Mouse (Mus musculus): ENCODE measurements around the gene Rasal3. TPM values are rescaled to one million over a fixed set of nuclear protein-coding genes. Genes with fewer than 3 reads are reported as not detected.
A peak's percentile ranks its signal among the peaks of the same experiment; 100 is the strongest.

Gene Rasal3
- polyA plus RNA-seq, 1 experiment from 2014 or later, result 0.20 TPM

DNA sequence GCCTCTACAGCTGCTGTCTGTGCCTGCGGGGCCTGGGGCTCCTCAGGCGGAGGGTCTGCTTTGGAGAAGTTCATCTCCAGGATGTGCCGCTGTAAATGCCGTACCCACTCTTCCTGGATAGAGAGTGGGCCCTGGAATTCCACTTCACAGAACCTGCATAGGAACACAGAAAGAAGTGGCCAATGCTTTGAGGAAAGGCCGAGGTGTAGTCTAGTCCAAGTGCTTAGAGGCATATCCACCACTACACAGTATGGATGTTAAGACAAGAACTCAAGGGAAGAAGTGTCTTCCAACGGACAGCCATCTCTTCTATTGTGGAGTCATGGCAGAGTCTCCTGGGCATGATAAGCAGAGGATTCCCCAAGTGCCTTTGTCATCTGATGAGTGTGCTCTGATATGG is 48.4 kb downstream of the Rasal3 start:
- Histone ChIP-seq H3K27ac (ENCODE audit: low read depth, low read length) (no peak overlapping the region), H3K4me2 (replicated peaks; ENCODE audit: low read depth, low read length) (no peak overlapping the region), H3K4me1 (ENCODE audit: control insufficient read depth, insufficient read depth, low read length) (no peaks in the 10 kb centered on the region), H3K9ac (ENCODE audit: low read depth, low read length) (no peak overlapping the region), H3K4me3 (ENCODE audit: low read length) (no peak overlapping the region), H3K27me3 (ENCODE audit: control insufficient read depth, insufficient read depth, low read length) (no peaks in the 10 kb centered on the region), H3K36me3 (ENCODE audit: control insufficient read depth, insufficient read depth, low read length) (peaks cover 71% of the 10 kb centered on the region), H3K9me3 (ENCODE audit: control insufficient read depth, low read length) (no peaks in the 10 kb centered on the region)
- 91% methylated on average over 6 of the region's 6 CpGs for whole genome bisulfite sequencing
- ATAC-seq (ENCODE audit: low FRiP score, low TSS enrichment), result no peak

DNA sequence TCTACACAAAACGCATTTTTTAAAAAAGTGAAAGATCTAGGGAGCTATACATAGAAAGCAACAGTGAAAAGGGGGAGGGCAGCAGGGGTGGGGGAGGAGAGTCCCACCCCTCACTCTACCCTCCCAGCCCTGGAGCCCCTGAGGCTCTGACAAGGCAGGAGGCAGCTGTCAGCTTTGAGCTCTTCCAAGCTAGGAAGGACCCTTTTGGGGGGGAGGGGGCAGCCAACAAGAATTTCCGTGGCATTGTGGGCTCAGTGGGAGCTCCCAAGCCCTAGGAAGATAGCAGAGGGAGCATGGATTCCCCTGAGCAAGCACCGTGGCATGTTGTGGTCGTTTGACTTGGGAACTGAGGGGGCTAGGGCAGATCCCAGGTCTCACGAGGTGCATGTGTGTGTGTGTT is 49.2 kb downstream of the Rasal3 start:
- H3K36me3 ChIP-seq (ENCODE audit: control insufficient read depth, insufficient read depth, low read length), result peaks cover 63% of the 10 kb centered on the region
- peaks cover 3% of the 10 kb centered on the region; the same call in 1 of the 2 replicates for H3K4me1 ChIP-seq (ENCODE audit: control insufficient read depth, insufficient read depth, low read length)
- H3K4me2 ChIP-seq (replicated peaks; ENCODE audit: low read depth, low read length), result no peak overlapping the region
- no peak overlapping the region for H3K4me3 ChIP-seq (ENCODE audit: low read length)
- WGBS, result 78% methylated on average over 5 of the region's 5 CpGs
- H3K9me3 ChIP-seq (ENCODE audit: control insufficient read depth, low read length), result no peaks in the 10 kb centered on the region
- ATAC-seq (ENCODE audit: low FRiP score, low TSS enrichment), result no peak
- H3K9ac ChIP-seq (ENCODE audit: low read depth, low read length), result no peak overlapping the region
- H3K27me3 ChIP-seq (ENCODE audit: control insufficient read depth, insufficient read depth, low read length), result no peaks in the 10 kb centered on the region
- H3K27ac ChIP-seq (ENCODE audit: low read depth, low read length), result no peak overlapping the region

DNA sequence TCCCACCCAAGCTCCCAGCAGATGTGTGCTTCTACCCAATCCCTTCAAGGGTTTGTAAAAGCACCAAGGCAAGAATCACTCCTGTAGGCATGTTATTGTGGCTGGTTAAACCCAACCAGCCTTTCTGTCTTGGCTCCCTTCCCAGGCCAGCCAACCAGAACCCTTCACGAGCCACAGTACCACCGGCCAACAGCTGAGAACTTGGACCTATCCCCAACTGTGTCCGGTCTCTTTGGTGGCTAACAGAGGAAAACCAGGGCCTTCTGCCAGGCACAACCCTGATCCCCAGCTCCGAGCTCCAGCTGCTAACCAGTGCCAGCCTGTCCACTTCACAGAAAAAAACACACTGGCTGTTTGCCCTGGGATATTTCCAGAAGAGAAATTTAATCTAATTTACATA is 49.7 kb downstream of the Rasal3 start:
- H3K4me1 ChIP-seq (ENCODE audit: control insufficient read depth, insufficient read depth, low read length), result peaks cover 4% of the 10 kb centered on the region; the same call in 1 of the 2 replicates
- WGBS, result 84% methylated on average over 4 of the region's 4 CpGs
- H3K27me3 ChIP-seq (ENCODE audit: control insufficient read depth, insufficient read depth, low read length), result no peaks in the 10 kb centered on the region
- no peak overlapping the region for H3K27ac ChIP-seq (ENCODE audit: low read depth, low read length)
- ATAC-seq (ENCODE audit: low FRiP score, low TSS enrichment), result no peak
- H3K9ac ChIP-seq (ENCODE audit: low read depth, low read length), result no peak overlapping the region
- no peak overlapping the region for H3K4me3 ChIP-seq (ENCODE audit: low read length)
- peaks cover 58% of the 10 kb centered on the region for H3K36me3 ChIP-seq (ENCODE audit: control insufficient read depth, insufficient read depth, low read length)
- no peak overlapping the region for H3K4me2 ChIP-seq (replicated peaks; ENCODE audit: low read depth, low read length)
- H3K9me3 ChIP-seq (ENCODE audit: control insufficient read depth, low read length), result no peaks in the 10 kb centered on the region

GRCm38 (mm10) chr17:32351726-32352125 is 51.7 kb downstream of the Rasal3 start:
- no peak overlapping the region for H3K9ac ChIP-seq (ENCODE audit: low read depth, low read length)
- H3K27ac ChIP-seq (ENCODE audit: low read depth, low read length), result no peak overlapping the region
- H3K4me1 ChIP-seq (ENCODE audit: control insufficient read depth, insufficient read depth, low read length), result peaks cover 4% of the 10 kb centered on the region
- no peaks in the 10 kb centered on the region for H3K27me3 ChIP-seq (ENCODE audit: control insufficient read depth, insufficient read depth, low read length)
- H3K4me2 ChIP-seq (replicated peaks; ENCODE audit: low read depth, low read length), result no peak overlapping the region
- ATAC-seq (ENCODE audit: low FRiP score, low TSS enrichment), result no peak
- H3K36me3 ChIP-seq (ENCODE audit: control insufficient read depth, insufficient read depth, low read length), result peaks cover 38% of the 10 kb centered on the region
- H3K9me3 ChIP-seq (ENCODE audit: control insufficient read depth, low read length), result no peaks in the 10 kb centered on the region
- H3K4me3 ChIP-seq (ENCODE audit: low read length), result no peak overlapping the region

DNA sequence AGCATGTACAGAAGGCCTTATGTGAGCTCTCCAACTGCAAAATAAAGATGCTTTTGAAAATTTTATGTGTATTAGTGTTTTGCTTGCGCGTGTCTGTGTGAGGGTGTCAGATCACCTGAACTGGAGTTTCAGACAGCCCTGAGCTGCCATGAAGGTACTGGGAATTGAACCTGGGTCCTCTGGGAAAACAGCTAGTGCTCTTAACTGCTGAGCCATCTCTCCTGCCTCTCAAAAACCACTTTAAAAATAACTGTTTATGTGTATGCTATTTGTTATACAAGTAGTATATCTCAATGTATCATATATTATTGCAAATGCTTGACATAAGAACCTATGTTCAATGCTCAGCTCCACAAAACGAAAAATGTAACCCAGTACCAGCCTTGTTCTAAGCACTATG is 52.1 kb downstream of the Rasal3 start:
- H3K4me1 ChIP-seq (ENCODE audit: control insufficient read depth, insufficient read depth, low read length), result peaks cover 4% of the 10 kb centered on the region
- peak overlapping the region; percentile 81; the same call in 1 of the 2 replicates for H3K4me3 ChIP-seq (ENCODE audit: low read length)
- no peaks in the 10 kb centered on the region for H3K9me3 ChIP-seq (ENCODE audit: control insufficient read depth, low read length)
- H3K9ac ChIP-seq (ENCODE audit: low read depth, low read length), result no peak overlapping the region
- no peak for ATAC-seq (ENCODE audit: low FRiP score, low TSS enrichment)
- H3K36me3 ChIP-seq (ENCODE audit: control insufficient read depth, insufficient read depth, low read length), result peaks cover 34% of the 10 kb centered on the region
- H3K4me2 ChIP-seq (replicated peaks; ENCODE audit: low read depth, low read length), result peak overlapping the region; percentile 70
- H3K27me3 ChIP-seq (ENCODE audit: control insufficient read depth, insufficient read depth, low read length), result no peaks in the 10 kb centered on the region
- no peak overlapping the region for H3K27ac ChIP-seq (ENCODE audit: low read depth, low read length)
- 77% methylated on average over 3 of the region's 3 CpGs for WGBS

GRCm38 (mm10) chr17:32350382-32350983 is 52.9 kb downstream of the Rasal3 start, which contains the start of gene Akap8l:
Akap8l (minus strand) TSS chr17:32350607.
- peaks cover 4% of the 10 kb centered on the region for H3K4me1 ChIP-seq (ENCODE audit: control insufficient read depth, insufficient read depth, low read length)
- peaks cover 26% of the 10 kb centered on the region for H3K36me3 ChIP-seq (ENCODE audit: control insufficient read depth, insufficient read depth, low read length)
- H3K4me3 ChIP-seq (ENCODE audit: low read length), result peak within 1 kb of the TSS; percentile 81
- H3K27ac ChIP-seq (ENCODE audit: low read depth, low read length), result peak within 1 kb of the TSS; percentile 49; the same call in 1 of the 2 replicates
- under 1% methylated on average over 37 of the region's 37 CpGs for whole genome bisulfite sequencing
- peak within 1 kb of the TSS; percentile 75 for H3K9ac ChIP-seq (ENCODE audit: low read depth, low read length)
- H3K9me3 ChIP-seq (ENCODE audit: control insufficient read depth, low read length), result no peaks in the 10 kb centered on the region
- H3K27me3 ChIP-seq (ENCODE audit: control insufficient read depth, insufficient read depth, low read length), result no peaks in the 10 kb centered on the region
- peak; percentile 97 for ATAC-seq (ENCODE audit: low FRiP score, low TSS enrichment)
- H3K4me2 ChIP-seq (replicated peaks; ENCODE audit: low read depth, low read length), result peak within 1 kb of the TSS; percentile 70

DNA sequence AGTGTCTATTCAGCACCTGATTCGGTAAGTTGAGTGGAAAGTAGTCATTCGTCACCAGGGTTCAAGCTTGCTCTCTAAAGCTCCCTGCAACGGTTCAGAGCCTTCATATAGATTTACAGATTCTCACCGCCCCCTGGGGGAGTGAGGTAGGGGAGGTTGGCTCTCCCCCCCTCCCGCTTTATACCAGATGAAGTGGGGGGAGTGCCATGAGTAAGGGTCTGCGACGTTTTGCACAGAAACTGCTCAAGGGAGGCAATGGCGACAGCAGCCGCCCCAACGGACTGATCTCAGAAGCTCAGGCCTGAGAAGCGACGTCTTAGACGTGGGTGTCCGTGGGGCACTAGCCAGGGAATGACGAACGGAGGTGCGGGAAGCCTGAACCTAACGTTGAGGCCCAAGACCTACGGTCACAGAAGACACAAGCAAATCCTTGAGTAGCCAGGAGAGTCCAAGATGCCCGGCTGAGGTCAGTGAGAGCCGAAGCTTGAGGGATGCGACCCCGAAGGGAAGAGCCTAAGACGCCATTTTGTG is 53.5 kb downstream of the Rasal3 start:
- Histone ChIP-seq H3K4me2 (replicated peaks; ENCODE audit: low read depth, low read length) (peak overlapping the region; percentile 70), H3K27ac (ENCODE audit: low read depth, low read length) (peak overlapping the region; percentile 49; the same call in 1 of the 2 replicates), H3K4me3 (ENCODE audit: low read length) (peak overlapping the region; percentile 81), H3K27me3 (ENCODE audit: control insufficient read depth, insufficient read depth, low read length) (no peaks in the 10 kb centered on the region), H3K9ac (ENCODE audit: low read depth, low read length) (peak overlapping the region; percentile 75), H3K36me3 (ENCODE audit: control insufficient read depth, insufficient read depth, low read length) (peaks cover 20% of the 10 kb centered on the region), H3K9me3 (ENCODE audit: control insufficient read depth, low read length) (no peaks in the 10 kb centered on the region), H3K4me1 (ENCODE audit: control insufficient read depth, insufficient read depth, low read length) (peaks cover 4% of the 10 kb centered on the region)
- peak; percentile 21 for ATAC-seq (ENCODE audit: low FRiP score, low TSS enrichment)
- WGBS, result 1% methylated on average over 24 of the region's 24 CpGs

- H3K9me3 ChIP-seq (ENCODE audit: control insufficient read depth, low read length), result no peaks in the 10 kb centered on the region
- H3K4me1 ChIP-seq (ENCODE audit: control insufficient read depth, insufficient read depth, low read length), result peaks cover 4% of the 10 kb centered on the region
- H3K4me3 ChIP-seq (ENCODE audit: low read length), result peak overlapping the region; percentile 81
- peak overlapping the region; percentile 75; the same call in 1 of the 2 replicates for H3K9ac ChIP-seq (ENCODE audit: low read depth, low read length)
- H3K27me3 ChIP-seq (ENCODE audit: control insufficient read depth, insufficient read depth, low read length), result no peaks in the 10 kb centered on the region
- peaks cover 18% of the 10 kb centered on the region for H3K36me3 ChIP-seq (ENCODE audit: control insufficient read depth, insufficient read depth, low read length)
- H3K4me2 ChIP-seq (replicated peaks; ENCODE audit: low read depth, low read length), result peak overlapping the region; percentile 70
- ATAC-seq (ENCODE audit: low FRiP score, low TSS enrichment), result no peak; the same call in 1 of the 2 replicates
- 0 out of 2 replicates have a peak overlapping the region, but pooled peaks have one; percentile 8 for H3K27ac ChIP-seq (ENCODE audit: low read depth, low read length)
- WGBS, result 8% methylated on average over 4 of the region's 4 CpGs
These were observed 54.2 kb downstream of the Rasal3 start for GRCm38 (mm10) chr17:32349037-32349732.

DNA sequence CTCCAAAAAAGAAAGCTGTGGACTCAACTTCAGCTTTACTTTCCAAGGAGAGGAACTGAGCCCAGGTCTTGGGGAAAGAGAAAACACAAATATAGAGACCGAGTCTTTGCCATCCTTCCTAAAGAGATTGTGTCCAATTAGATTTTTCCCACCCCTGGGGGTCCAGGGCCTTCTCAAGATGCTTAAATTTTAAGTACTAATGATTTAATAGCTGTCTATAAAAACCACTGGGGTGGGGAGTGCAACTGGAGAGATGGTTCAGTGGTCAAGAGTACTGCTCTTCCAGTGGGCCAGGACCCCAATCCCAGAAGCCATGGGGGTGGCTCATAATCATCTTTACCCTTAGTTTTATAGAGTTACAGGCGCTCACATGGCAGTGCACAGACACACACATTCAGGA is 55.0 kb downstream of the Rasal3 start:
- Histone ChIP-seq H3K36me3 (ENCODE audit: control insufficient read depth, insufficient read depth, low read length) (peaks cover 18% of the 10 kb centered on the region), H3K9me3 (ENCODE audit: control insufficient read depth, low read length) (no peaks in the 10 kb centered on the region), H3K27ac (ENCODE audit: low read depth, low read length) (no peak overlapping the region), H3K4me2 (replicated peaks; ENCODE audit: low read depth, low read length) (peak overlapping the region; percentile 70; the same call in 1 of the 2 replicates), H3K4me1 (ENCODE audit: control insufficient read depth, insufficient read depth, low read length) (peaks cover 4% of the 10 kb centered on the region), H3K27me3 (ENCODE audit: control insufficient read depth, insufficient read depth, low read length) (no peaks in the 10 kb centered on the region), H3K9ac (ENCODE audit: low read depth, low read length) (no peak overlapping the region), H3K4me3 (ENCODE audit: low read length) (no peak overlapping the region; the same call in 1 of the 2 replicates)
- ATAC-seq (ENCODE audit: low FRiP score, low TSS enrichment), result no peak
- WGBS, result 91% methylated on average over 2 of the region's 2 CpGs
